Mouse (Mus musculus): ENCODE measurements around the gene Serpina3m.

- no peak for TF ChIP-seq POLR2A (IDR thresholded peaks at IDR 0.05; ENCODE audit: borderline replicate concordance, low read depth, low read length)
- no peak for TF ChIP-seq CTCF (IDR thresholded peaks at IDR 0.05; ENCODE audit: low read depth, low read length)
Measured at GRCm38 (mm10) chr12:104431359-104431758, 93.1 kb downstream of the Serpina3m start.

Measured in bone marrow macrophage, adult 2 months (primary cell).